Mouse (Mus musculus) forebrain, embryonic 12.5 days (tissue): ENCODE results near the gene Lpp. TPM values are rescaled to one million over a fixed set of nuclear protein-coding genes. Genes with fewer than 3 reads are reported as not detected.

Experiments used
- ATAC-seq: fragments of 200-750 bp; cut with Nextera tagmentation; 2 replicates; pipeline ENCODE4 v1.8.0; 2017; ENCODE audit warnings: moderate TSS enrichment; ENCODE audit not compliant: low FRiP score
- H3K27ac ChIP-seq: fragments of 300-500 bp; sonication (generic); 2 replicates; pipeline ENCODE4 v1.5.1; 2016; ENCODE audit warnings: mild to moderate bottlenecking
- H3K27me3 ChIP-seq: fragments of 300-500 bp; sonication (generic); 2 replicates; pipeline ENCODE4 v1.6.1; 2016; ENCODE audit warnings: mild to moderate bottlenecking
- H3K36me3 ChIP-seq: fragments of 300-500 bp; sonication (generic); replicated peaks from 2 replicates; pipeline ENCODE4 v1.6.1; 2016; ENCODE audit warnings: mild to moderate bottlenecking
- H3K4me1 ChIP-seq: fragments of 300-500 bp; sonication (generic); 2 replicates; pipeline ENCODE4 v1.6.1; 2016
- H3K4me2 ChIP-seq: fragments of 300-500 bp; sonication (generic); 2 replicates; pipeline ENCODE4 v1.6.1; 2016; ENCODE audit warnings: mild to moderate bottlenecking, moderate library complexity
- H3K4me3 ChIP-seq: fragments of 300-500 bp; sonication (generic); replicated peaks from 2 replicates; pipeline ENCODE4 v1.5.1; 2016; ENCODE audit warnings: mild to moderate bottlenecking
- H3K9ac ChIP-seq: fragments of 300-500 bp; sonication (generic); 2 replicates; pipeline ENCODE4 v1.6.1; 2016; ENCODE audit warnings: mild to moderate bottlenecking
- H3K9me3 ChIP-seq: fragments of 300-500 bp; sonication (generic); 2 replicates; pipeline ENCODE4 v1.6.1; 2016
- WGBS: fragments of 180-500 bp; shearing (Covaris S2); methylation state at CpG from one replicate; pipeline ENCODE4 v1.1.7; 2016; 5-methylcytosine and 5-hydroxymethylcytosine counted together
- polyA plus RNA-seq: library from polyadenylated mRNA; unstranded; fragments of >200 nt; fragmentation: Nextera tagmentation; extraction: Ambion mirVana; gene quantifications from 2 replicates; pipeline ENCODE4 v1.2.1, GENCODE M21; 2016

Lpp gene
- polyA plus RNA-seq, 1 experiment from 2014 or later: 18.1 TPM

GRCm38 (mm10) chr16:24878977-24879376, 485.7 kb downstream of the Lpp start:
- Histone ChIP-seq H3K9me3 (no peaks in the 10 kb centered on the region), H3K27me3 (no peaks in the 10 kb centered on the region), H3K27ac (no peak overlapping the region), H3K9ac (no peak overlapping the region), H3K4me1 (no peaks in the 10 kb centered on the region), H3K36me3 (no peaks in the 10 kb centered on the region), H3K4me3 (no peak overlapping the region), H3K4me2 (no peak overlapping the region)
- 91% methylated on average over 4 of the region's 4 CpGs for WGBS
- no peak for ATAC-seq

- no peaks in the 10 kb centered on the region for H3K4me1 ChIP-seq
- H3K9me3 ChIP-seq: no peaks in the 10 kb centered on the region
- WGBS: 58% methylated on average over 8 of the region's 8 CpGs
- no peak overlapping the region for H3K4me3 ChIP-seq
- no peak overlapping the region for H3K9ac ChIP-seq
- no peaks in the 10 kb centered on the region for H3K36me3 ChIP-seq
- H3K4me2 ChIP-seq: no peak overlapping the region
- H3K27me3 ChIP-seq: no peaks in the 10 kb centered on the region
- no peak overlapping the region for H3K27ac ChIP-seq
- ATAC-seq: no peak
Measured at GRCm38 (mm10) chr16:24880698-24881097, 487.4 kb downstream of the Lpp start.

- no peak for ATAC-seq
- H3K27ac ChIP-seq: no peak overlapping the region
- H3K9ac ChIP-seq: no peak overlapping the region
- 74% methylated on average over 3 of the region's 3 CpGs for WGBS
- H3K36me3 ChIP-seq: no peaks in the 10 kb centered on the region
- no peaks in the 10 kb centered on the region for H3K9me3 ChIP-seq
- no peak overlapping the region for H3K4me2 ChIP-seq
- no peaks in the 10 kb centered on the region for H3K27me3 ChIP-seq
- H3K4me1 ChIP-seq: 0 out of 2 replicates have a peak, but pooled peaks cover 3% of the 10 kb centered on the region
- no peak overlapping the region for H3K4me3 ChIP-seq
Measured at GRCm38 (mm10) chr16:24881981-24882775, 488.9 kb downstream of the Lpp start.

- Histone ChIP-seq H3K4me2 (no peak overlapping the region), H3K36me3 (no peaks in the 10 kb centered on the region), H3K27ac (no peak overlapping the region), H3K27me3 (no peaks in the 10 kb centered on the region), H3K9ac (no peak overlapping the region), H3K9me3 (no peaks in the 10 kb centered on the region), H3K4me3 (no peak overlapping the region), H3K4me1 (peaks cover 3% of the 10 kb centered on the region; the same call in 1 of the 2 replicates)
- ATAC-seq: no peak
Measured at GRCm38 (mm10) chr16:24884017-24884416, 490.7 kb downstream of the Lpp start.

- no peaks in the 10 kb centered on the region for H3K9me3 ChIP-seq
- peaks cover 3% of the 10 kb centered on the region; the same call in 1 of the 2 replicates for H3K4me1 ChIP-seq
- H3K4me2 ChIP-seq: no peak overlapping the region
- no peak overlapping the region for H3K9ac ChIP-seq
- no peak overlapping the region for H3K27ac ChIP-seq
- H3K27me3 ChIP-seq: no peaks in the 10 kb centered on the region
- no peak overlapping the region for H3K4me3 ChIP-seq
- H3K36me3 ChIP-seq: no peaks in the 10 kb centered on the region
- ATAC-seq: no peak
- 60% methylated on average over 3 of the region's 3 CpGs for WGBS
Measured at GRCm38 (mm10) chr16:24886346-24886745, 493.0 kb downstream of the Lpp start.

GRCm38 (mm10) chr16:24886943-24887342, 493.6 kb downstream of the Lpp start:
- H3K9me3 ChIP-seq: no peaks in the 10 kb centered on the region
- no peak overlapping the region for H3K4me3 ChIP-seq
- H3K4me2 ChIP-seq: no peak overlapping the region
- ATAC-seq: no peak
- no peak overlapping the region for H3K9ac ChIP-seq
- H3K27me3 ChIP-seq: no peaks in the 10 kb centered on the region
- no peaks in the 10 kb centered on the region for H3K36me3 ChIP-seq
- H3K4me1 ChIP-seq: peaks cover 3% of the 10 kb centered on the region; the same call in 1 of the 2 replicates
- no peak overlapping the region for H3K27ac ChIP-seq
- 66% methylated on average over 7 of the region's 7 CpGs for WGBS

- Histone ChIP-seq H3K4me1 (peaks cover 3% of the 10 kb centered on the region; the same call in 1 of the 2 replicates), H3K9me3 (no peaks in the 10 kb centered on the region), H3K4me3 (no peak overlapping the region), H3K27me3 (no peaks in the 10 kb centered on the region), H3K36me3 (no peaks in the 10 kb centered on the region), H3K27ac (no peak overlapping the region), H3K4me2 (no peak overlapping the region), H3K9ac (no peak overlapping the region)
- no peak for ATAC-seq
- whole genome bisulfite sequencing: 51% methylated on average over 6 of the region's 6 CpGs
Measured at GRCm38 (mm10) chr16:24891453-24891852, 498.1 kb downstream of the Lpp start.

GRCm38 (mm10) chr16:24895160-24895559, 501.9 kb downstream of the Lpp start:
- no peaks in the 10 kb centered on the region for H3K27me3 ChIP-seq
- H3K4me1 ChIP-seq: peaks cover 2% of the 10 kb centered on the region
- H3K4me2 ChIP-seq: no peak overlapping the region
- H3K4me3 ChIP-seq: no peak overlapping the region
- 84% methylated on average over 5 of the region's 5 CpGs for WGBS
- H3K9ac ChIP-seq: no peak overlapping the region
- ATAC-seq: no peak
- H3K36me3 ChIP-seq: no peaks in the 10 kb centered on the region
- H3K9me3 ChIP-seq: no peaks in the 10 kb centered on the region
- no peak overlapping the region for H3K27ac ChIP-seq

GRCm38 (mm10) chr16:24897641-24898040, 504.3 kb downstream of the Lpp start:
- Histone ChIP-seq H3K9me3 (no peaks in the 10 kb centered on the region), H3K4me3 (no peak overlapping the region), H3K27me3 (peaks cover 4% of the 10 kb centered on the region; the same call in 1 of the 2 replicates), H3K27ac (no peak overlapping the region), H3K9ac (no peak overlapping the region), H3K4me2 (no peak overlapping the region), H3K36me3 (no peaks in the 10 kb centered on the region), H3K4me1 (peaks cover 13% of the 10 kb centered on the region)
- no peak for ATAC-seq
- 75% methylated on average over 3 of the region's 3 CpGs for WGBS

- H3K27me3 ChIP-seq: peaks cover 4% of the 10 kb centered on the region; the same call in 1 of the 2 replicates
- H3K9ac ChIP-seq: no peak overlapping the region
- WGBS: 31% methylated on average over 2 of the region's 2 CpGs
- no peak overlapping the region for H3K4me2 ChIP-seq
- H3K36me3 ChIP-seq: no peaks in the 10 kb centered on the region
- no peak overlapping the region for H3K4me3 ChIP-seq
- no peak for ATAC-seq
- H3K4me1 ChIP-seq: peaks cover 13% of the 10 kb centered on the region
- H3K27ac ChIP-seq: no peak overlapping the region
- H3K9me3 ChIP-seq: no peaks in the 10 kb centered on the region
Measured at GRCm38 (mm10) chr16:24900241-24900796, 507.0 kb downstream of the Lpp start.

- Histone ChIP-seq H3K36me3 (no peaks in the 10 kb centered on the region), H3K9ac (no peak overlapping the region), H3K27me3 (peaks cover 4% of the 10 kb centered on the region; the same call in 1 of the 2 replicates), H3K4me1 (peaks cover 13% of the 10 kb centered on the region), H3K4me3 (no peak overlapping the region), H3K27ac (no peak overlapping the region), H3K9me3 (no peaks in the 10 kb centered on the region), H3K4me2 (no peak overlapping the region)
- no peak for ATAC-seq
- 81% methylated on average over 6 of the region's 6 CpGs for WGBS
Measured at GRCm38 (mm10) chr16:24901139-24901859, 508.0 kb downstream of the Lpp start.

- no peak for ATAC-seq
- 100% methylated on average over 1 of the region's 1 CpGs for WGBS
- no peaks in the 10 kb centered on the region for H3K36me3 ChIP-seq
- no peak overlapping the region for H3K27ac ChIP-seq
- peaks cover 13% of the 10 kb centered on the region for H3K4me1 ChIP-seq
- H3K4me3 ChIP-seq: no peak overlapping the region
- H3K4me2 ChIP-seq: no peak overlapping the region
- no peaks in the 10 kb centered on the region for H3K9me3 ChIP-seq
- peaks cover 4% of the 10 kb centered on the region; the same call in 1 of the 2 replicates for H3K27me3 ChIP-seq
- H3K9ac ChIP-seq: no peak overlapping the region
Measured at GRCm38 (mm10) chr16:24902111-24902510, 508.8 kb downstream of the Lpp start.
